Mouse (Mus musculus) MEL (cell line): ENCODE results near the gene Gm9817. TPM values are rescaled to one million over a fixed set of nuclear protein-coding genes. Genes with fewer than 3 reads are reported as not detected.

Experiments
- DNase-seq: peaks from one replicate; pipeline ENCODE4 v3.0.0; 2011; ENCODE audit warnings: low read depth, low spot score
- H3K27ac ChIP-seq: 2 replicates; pipeline ENCODE4 v1.5.1; 2012; ENCODE audit warnings: low read depth, mild to moderate bottlenecking, control low read depth, low read length, moderate library complexity; ENCODE audit not compliant: control insufficient read depth
- H3K27me3 ChIP-seq, 2 experiments: fragments of 150-350 bp in 1 of 2; sonication (generic) in 1 of 2; 2 replicates each; pipeline ENCODE4 v1.6.1; 2012; ENCODE audit warnings: low read length in 2 of 2, mild to moderate bottlenecking in 2 of 2, improper control_type of control experiment in 1 of 2, moderate library complexity in 1 of 2; ENCODE audit not compliant: insufficient read depth in 2 of 2, control insufficient read depth in 1 of 2
- H3K36me3 ChIP-seq, 2 experiments: 2 replicates each; pipeline ENCODE4 v1.6.1; 2012 to 2014; ENCODE audit warnings: low read length in 2 of 2, improper control_type of control experiment in 1 of 2, inconsistent platforms in 1 of 2, mild to moderate bottlenecking in 1 of 2; ENCODE audit not compliant: insufficient read depth in 2 of 2, control insufficient read depth in 1 of 2
- H3K4me1 ChIP-seq, 2 experiments: fragments of 150-350 bp in 1 of 2; sonication (generic) in 1 of 2; 2 replicates each; pipeline ENCODE4 v1.6.1; 2012; ENCODE audit warnings: low read length in 2 of 2, improper control_type of control experiment in 1 of 2, mild to moderate bottlenecking in 1 of 2; ENCODE audit not compliant: insufficient read depth in 2 of 2, control insufficient read depth in 1 of 2
- H3K4me3 ChIP-seq, 2 experiments: fragments of 150-350 bp in 1 of 2; sonication (generic) in 1 of 2; 2 replicates each; pipeline ENCODE4 v1.5.1; 2012; ENCODE audit warnings: low read depth in 2 of 2, low read length in 2 of 2, mild to moderate bottlenecking in 2 of 2, moderate library complexity in 2 of 2, control low read depth in 1 of 2, improper control_type of control experiment in 1 of 2; ENCODE audit not compliant: control insufficient read depth in 1 of 2, insufficient read depth in 1 of 2
- H3K79me2 ChIP-seq: 2 replicates; pipeline ENCODE4 v1.6.1; 2012; ENCODE audit warnings: mild to moderate bottlenecking, low read length, moderate library complexity; ENCODE audit not compliant: control insufficient read depth, poor library complexity, insufficient read depth
- H3K9ac ChIP-seq: 2 replicates; pipeline ENCODE4 v1.6.1; 2012; ENCODE audit warnings: low read depth, mild to moderate bottlenecking, control low read depth, low read length, moderate library complexity; ENCODE audit not compliant: control insufficient read depth, poor library complexity, severe bottlenecking
- H3K9me3 ChIP-seq: fragments of 150-350 bp; sonication (generic); replicated peaks from 2 replicates; pipeline ENCODE4 v1.6.1; 2012; ENCODE audit warnings: mild to moderate bottlenecking, low read length, improper control_type of control experiment, moderate library complexity; ENCODE audit not compliant: insufficient read depth
- CTCF ChIP-seq, 3 experiments: IDR thresholded peaks in 2 of 3; conservative IDR thresholded peaks in 1 of 3; 2 replicates each; pipeline ENCODE4 v1.5.1; 2011 to 2012; ENCODE audit warnings: low read length in 3 of 3, low read depth in 2 of 3, mild to moderate bottlenecking in 2 of 3, improper control_type of control experiment in 1 of 3, inconsistent platforms in 1 of 3, mixed read lengths in 1 of 3, moderate library complexity in 1 of 3; ENCODE audit not compliant: control insufficient read depth in 1 of 3, insufficient read depth in 1 of 3, poor library complexity in 1 of 3, severe bottlenecking in 1 of 3
- E2F4 ChIP-seq: IDR thresholded peaks from 2 replicates; pipeline ENCODE4 v1.6.1; 2011; ENCODE audit warnings: low read depth, low read length, improper control_type of control experiment, borderline replicate concordance
- ELF1 ChIP-seq: IDR thresholded peaks from 2 replicates; pipeline ENCODE4 v1.6.1; 2014; ENCODE audit warnings: low read depth, mild to moderate bottlenecking, inconsistent platforms, low read length, improper control_type of control experiment, moderate library complexity
- EP300 ChIP-seq, 2 experiments: IDR thresholded peaks; 2 replicates each; pipeline ENCODE4 v1.6.1; 2011; ENCODE audit warnings: improper control_type of control experiment in 2 of 2, low read length in 2 of 2, low read depth in 1 of 2, mild to moderate bottlenecking in 1 of 2
- ETS1 ChIP-seq: IDR thresholded peaks from 2 replicates; pipeline ENCODE4 v1.6.1; 2012; ENCODE audit warnings: low read depth, mild to moderate bottlenecking, inconsistent platforms, low read length, improper control_type of control experiment, moderate library complexity
- GABPA ChIP-seq: IDR thresholded peaks from 2 replicates; pipeline ENCODE4 v1.6.1; 2012; ENCODE audit warnings: low read depth, mild to moderate bottlenecking, inconsistent platforms, low read length, improper control_type of control experiment, moderate library complexity
- GATA1 ChIP-seq: IDR thresholded peaks from 2 replicates; pipeline ENCODE4 v1.6.1; 2011; ENCODE audit warnings: low read depth, low read length, improper control_type of control experiment
- HCFC1 ChIP-seq: IDR thresholded peaks from 2 replicates; pipeline ENCODE4 v1.6.1; 2012; ENCODE audit warnings: low read depth, mild to moderate bottlenecking, inconsistent platforms, low read length, improper control_type of control experiment, moderate library complexity
- JUND ChIP-seq: IDR thresholded peaks from 2 replicates; pipeline ENCODE4 v1.6.1; 2011; ENCODE audit warnings: low read depth, mild to moderate bottlenecking, improper control_type of control experiment, low read length
- KAT2A ChIP-seq: conservative IDR thresholded peaks from 2 replicates; pipeline ENCODE4 v1.6.1; 2012; ENCODE audit warnings: low read depth, low read length, improper control_type of control experiment, inconsistent platforms
- MEF2A ChIP-seq: IDR thresholded peaks from 2 replicates; pipeline ENCODE4 v1.6.1; 2014; ENCODE audit warnings: low read depth, mild to moderate bottlenecking, inconsistent platforms, low read length, improper control_type of control experiment; ENCODE audit not compliant: poor library complexity, insufficient replicate concordance, severe bottlenecking; ENCODE audit errors: extremely low read depth
- MXI1 ChIP-seq: IDR thresholded peaks from 2 replicates; pipeline ENCODE4 v1.6.1; 2011; ENCODE audit warnings: mild to moderate bottlenecking, low read depth, low read length, improper control_type of control experiment
- MYB ChIP-seq: IDR thresholded peaks from 2 replicates; pipeline ENCODE4 v1.6.1; 2011; ENCODE audit warnings: mild to moderate bottlenecking, low read depth, low read length, improper control_type of control experiment
- MYC ChIP-seq: IDR thresholded peaks from 2 replicates; pipeline ENCODE4 v1.6.1; 2011; ENCODE audit warnings: low read depth, mild to moderate bottlenecking, low read length, improper control_type of control experiment, moderate library complexity
- NELFE ChIP-seq: IDR thresholded peaks from 2 replicates; pipeline ENCODE4 v1.6.1; 2011; ENCODE audit warnings: low read depth, low read length, improper control_type of control experiment
- NRF1 ChIP-seq: IDR thresholded peaks from 2 replicates; pipeline ENCODE4 v1.6.1; 2014; ENCODE audit warnings: low read depth, mild to moderate bottlenecking, inconsistent platforms, low read length, improper control_type of control experiment, moderate library complexity; ENCODE audit not compliant: poor library complexity, insufficient read depth, severe bottlenecking
- RAD21 ChIP-seq: IDR thresholded peaks from 2 replicates; pipeline ENCODE4 v1.6.1; 2011; ENCODE audit warnings: mild to moderate bottlenecking, low read depth, low read length, improper control_type of control experiment
- SMC3 ChIP-seq: IDR thresholded peaks from 2 replicates; pipeline ENCODE4 v1.6.1; 2011; ENCODE audit warnings: low read depth, low read length, improper control_type of control experiment
- TAL1 ChIP-seq: IDR thresholded peaks from 2 replicates; pipeline ENCODE4 v1.6.1; 2012; ENCODE audit warnings: mild to moderate bottlenecking, inconsistent platforms, low read length, moderate library complexity, mixed read lengths
- TBP ChIP-seq: IDR thresholded peaks from 2 replicates; pipeline ENCODE4 v1.8.0; 2011; ENCODE audit warnings: low read depth, low read length, improper control_type of control experiment
- TCF12 ChIP-seq: IDR thresholded peaks from 2 replicates; pipeline ENCODE4 v1.6.1; 2014; ENCODE audit warnings: low read depth, mild to moderate bottlenecking, inconsistent platforms, low read length, improper control_type of control experiment, moderate library complexity
- UBTF ChIP-seq: IDR thresholded peaks from 2 replicates; pipeline ENCODE4 v1.6.1; 2012; ENCODE audit warnings: low read depth, mild to moderate bottlenecking, inconsistent platforms, low read length, improper control_type of control experiment, moderate library complexity, borderline replicate concordance; ENCODE audit not compliant: insufficient read depth
- USF2 ChIP-seq, 2 experiments: IDR thresholded peaks; 2 replicates each; pipeline ENCODE4 v1.6.1; 2011 to 2012; ENCODE audit warnings: improper control_type of control experiment in 2 of 2, low read length in 2 of 2, borderline replicate concordance in 1 of 2, inconsistent platforms in 1 of 2, low read depth in 1 of 2, mild to moderate bottlenecking in 1 of 2; ENCODE audit not compliant: insufficient read depth in 1 of 2
- ZC3H11A ChIP-seq: IDR thresholded peaks from 2 replicates; pipeline ENCODE4 v1.6.1; 2012; ENCODE audit warnings: low read depth, mild to moderate bottlenecking, inconsistent platforms, low read length, improper control_type of control experiment
- ZMIZ1 ChIP-seq: IDR thresholded peaks from 2 replicates; pipeline ENCODE4 v1.6.1; 2012; ENCODE audit warnings: low read depth, mild to moderate bottlenecking, inconsistent platforms, low read length, improper control_type of control experiment, moderate library complexity
- ZNF384 ChIP-seq: IDR thresholded peaks from 2 replicates; pipeline ENCODE4 v1.6.1; 2012; ENCODE audit warnings: low read depth, mild to moderate bottlenecking, inconsistent platforms, low read length, improper control_type of control experiment
- polyA plus RNA-seq, 2 experiments: library from polyadenylated mRNA; stranded (reverse) in 1 of 2; unstranded in 1 of 2; fragments of >175 nt in 1 of 2; fragments of >200 nt in 1 of 2; gene quantifications; 2 replicates each; pipeline versions ENCODE4 v1.2.1 to v1.2.4; 2012; ENCODE audit warnings: low replicate concordance in 2 of 2, low read depth in 1 of 2; ENCODE audit not compliant: insufficient read length in 2 of 2, insufficient read depth in 1 of 2, missing spikeins in 1 of 2
- total RNA-seq: library from RNA; depleted of rRNA; stranded (reverse); fragments of 300-350 nt; gene quantifications from 2 replicates; pipeline ENCODE4 v1.2.3, GENCODE M21; 2012

Gene Gm9817
- total and polyA plus RNA-seq, 3 experiments = 0.08 TPM; not detected in 2

DNA sequence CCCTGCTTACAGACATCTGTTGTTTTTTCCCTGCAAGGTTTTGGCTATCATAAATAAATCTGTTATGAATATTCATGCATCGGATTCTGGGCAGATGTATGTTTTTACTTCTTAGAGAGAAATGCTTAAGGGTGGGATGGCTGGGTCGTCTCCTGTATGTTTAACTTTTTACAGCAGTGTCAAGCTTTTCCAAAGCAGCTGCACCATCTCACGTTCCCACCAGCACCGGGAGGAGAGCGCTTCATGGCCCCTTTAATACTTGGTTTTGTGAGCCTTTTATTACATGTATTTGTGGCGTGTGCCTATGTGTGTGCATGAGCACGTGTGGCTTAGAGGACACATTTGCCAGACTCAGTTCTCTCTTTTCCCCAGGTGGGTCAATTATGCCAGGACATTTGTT is 37.8 kb upstream of the Gm9817 start:
- Histone ChIP-seq H3K9me3 (no peaks in the 10 kb centered on the region), H3K27ac (no peak overlapping the region), H3K4me1 (no peaks in the 10 kb centered on the region), H3K36me3 (no peaks in the 10 kb centered on the region), H3K79me2 (no peaks in the 10 kb centered on the region), H3K27me3 (no peaks in the 10 kb centered on the region; a peak in 1 of 4 replicates), H3K9ac (no peak overlapping the region), H3K4me3 (no peak overlapping the region)
- DNase-seq = no peak
- no peak for TF ChIP-seq MXI1
- TF ChIP-seq KAT2A = no peak
- TF ChIP-seq ELF1 = no peak
- TF ChIP-seq E2F4 = no peak
- no peak for TF ChIP-seq ZNF384
- no peak for TF ChIP-seq USF2 (IDR thresholded peaks at IDR 0.05; ENCODE audit: borderline replicate concordance in 1 of 2, insufficient read depth in 1 of 2, low read depth in 1 of 2, low read length in 2 of 2)
- TF ChIP-seq ZC3H11A = no peak
- no peak for TF ChIP-seq TAL1
- TF ChIP-seq JUND = no peak
- no peak for TF ChIP-seq UBTF
- TF ChIP-seq TBP = no peak
- TF ChIP-seq RAD21 = no peak
- no peak for TF ChIP-seq GATA1
- TF ChIP-seq ETS1 = no peak
- TF ChIP-seq MEF2A = no peak

DNA sequence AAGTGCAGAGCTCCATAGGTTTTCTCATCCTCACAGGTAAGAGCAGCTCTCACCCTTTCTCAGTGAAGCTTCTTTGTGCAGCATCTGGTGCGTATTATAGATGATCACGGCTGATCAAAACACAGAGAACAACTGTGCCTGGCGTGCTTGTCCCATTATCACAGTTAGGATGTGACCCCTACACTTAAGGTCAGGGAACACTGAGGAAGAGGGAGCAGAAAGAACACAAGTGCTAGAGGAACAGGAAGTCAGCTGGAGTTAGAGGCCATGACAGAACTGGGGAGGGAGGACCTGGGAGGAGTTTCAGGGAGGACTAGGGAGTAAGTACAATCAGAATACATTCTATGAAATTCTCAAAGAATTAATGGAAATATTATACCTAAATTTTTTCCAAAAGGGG is 35.0 kb upstream of the Gm9817 start:
- no peaks in the 10 kb centered on the region for H3K4me1 ChIP-seq
- no peaks in the 10 kb centered on the region for H3K9me3 ChIP-seq
- H3K27me3 ChIP-seq = peaks cover 0 to 1% of the 10 kb centered on the region in 2 experiments; a peak in 1 of 4 replicates
- TF ChIP-seq CTCF (IDR thresholded peaks at IDR 0.05 in 2 of 3, conservative IDR thresholded peaks at IDR 0.05 in 1 of 3; ENCODE audit: control insufficient read depth in 1 of 3, insufficient read depth in 1 of 3, low read depth in 2 of 3, low read length in 3 of 3, poor library complexity in 1 of 3, severe bottlenecking in 1 of 3) (no peak), ZMIZ1 (no peak), NELFE (no peak), TCF12 (no peak), MYB (no peak), MYC (no peak), NRF1 (no peak), UBTF (no peak), GABPA (no peak), USF2 (IDR thresholded peaks at IDR 0.05; ENCODE audit: borderline replicate concordance in 1 of 2, insufficient read depth in 1 of 2, low read depth in 1 of 2, low read length in 2 of 2) (no peak), EP300 (IDR thresholded peaks at IDR 0.05; ENCODE audit: low read depth in 1 of 2, low read length in 2 of 2) (no peak), ETS1 (no peak), SMC3 (no peak), GATA1 (no peak), HCFC1 (no peak), E2F4 (no peak), TAL1 (no peak), JUND (no peak), ZC3H11A (no peak)
- no peak for DNase-seq
- H3K36me3 ChIP-seq = no peaks in the 10 kb centered on the region
- H3K79me2 ChIP-seq = no peaks in the 10 kb centered on the region
- H3K27ac ChIP-seq = no peak overlapping the region
- H3K4me3 ChIP-seq = no peak overlapping the region
- no peak overlapping the region for H3K9ac ChIP-seq
